Mouse (Mus musculus) myocyte (in vitro differentiated cells): ENCODE data around the gene Erg. TPM values are rescaled to one million over a fixed set of nuclear protein-coding genes. Genes with fewer than 3 reads are reported as not detected.

Experiments
- H3K27me3 ChIP-seq: one replicate; pipeline ENCODE4 v1.6.1; 2011; ENCODE audit not compliant: control insufficient read depth, insufficient read depth, insufficient read length
- H3K36me3 ChIP-seq: one replicate; pipeline ENCODE4 v1.6.1; 2011; ENCODE audit not compliant: control insufficient read depth, insufficient read depth
- H3K4me2 ChIP-seq: one replicate; pipeline ENCODE4 v1.6.1; 2011; ENCODE audit warnings: low read depth, control low read depth
- H3K4me3 ChIP-seq: one replicate; pipeline ENCODE4 v1.5.1; 2011; ENCODE audit warnings: mild to moderate bottlenecking, control low read depth, moderate library complexity
- H3K79me2 ChIP-seq: one replicate; pipeline ENCODE4 v1.6.1; 2011; ENCODE audit not compliant: control insufficient read depth, insufficient read depth
- H3ac ChIP-seq: one replicate; pipeline ENCODE4 v1.6.1; 2011; ENCODE audit not compliant: control insufficient read depth, insufficient read length
- CEBPB ChIP-seq: IDR thresholded peaks from 2 replicates; pipeline ENCODE4 v1.6.1; 2011; ENCODE audit warnings: mild to moderate bottlenecking, moderate library complexity; ENCODE audit not compliant: poor library complexity, insufficient read depth, severe bottlenecking
- E2F4 ChIP-seq: IDR thresholded peaks from one replicate; pipeline ENCODE4 v1.6.1; 2011; ENCODE audit warnings: mild to moderate bottlenecking, control low read depth, moderate library complexity; ENCODE audit not compliant: insufficient read depth
- MAX ChIP-seq: IDR thresholded peaks from one replicate; pipeline ENCODE4 v1.6.1; 2011; ENCODE audit warnings: low read depth, mild to moderate bottlenecking, control low read depth
- MYOD1 ChIP-seq, 3 experiments: IDR thresholded peaks; one replicate each; pipeline ENCODE4 v1.6.1; 2011; ENCODE audit warnings: control low read depth in 2 of 3, low read depth in 2 of 3, mild to moderate bottlenecking in 2 of 3, moderate library complexity in 1 of 3; ENCODE audit not compliant: insufficient read length in 2 of 3, control insufficient read depth in 1 of 3
- MYOG ChIP-seq, 3 experiments: IDR thresholded peaks; one replicate each; pipeline ENCODE4 v1.6.1; 2011; ENCODE audit warnings: control low read depth in 2 of 3, low read depth in 2 of 3, mild to moderate bottlenecking in 2 of 3; ENCODE audit not compliant: insufficient read length in 2 of 3, control insufficient read depth in 1 of 3, insufficient read depth in 1 of 3
- POLR2A ChIP-seq: IDR thresholded peaks from one replicate; pipeline ENCODE4 v1.6.1; 2011; ENCODE audit warnings: low read depth, mild to moderate bottlenecking, control low read depth, moderate library complexity; ENCODE audit not compliant: insufficient read length
- POLR2AphosphoS2 ChIP-seq: IDR thresholded peaks from one replicate; pipeline ENCODE4 v1.6.1; 2011; ENCODE audit warnings: low read depth, control low read depth; ENCODE audit not compliant: insufficient read length
- REST ChIP-seq: IDR thresholded peaks from one replicate; pipeline ENCODE4 v1.6.1; 2011; ENCODE audit warnings: mild to moderate bottlenecking, control low read depth, moderate library complexity; ENCODE audit not compliant: insufficient read depth, insufficient read length
- SRF ChIP-seq: IDR thresholded peaks from one replicate; pipeline ENCODE4 v1.6.1; 2011; ENCODE audit warnings: low read depth; ENCODE audit not compliant: control insufficient read depth, insufficient read length
- TCF12 ChIP-seq: IDR thresholded peaks from one replicate; pipeline ENCODE4 v1.6.1; 2011; ENCODE audit warnings: mild to moderate bottlenecking, control low read depth; ENCODE audit not compliant: poor library complexity, insufficient read depth, severe bottlenecking
- TCF3 ChIP-seq: IDR thresholded peaks from one replicate; pipeline ENCODE4 v1.6.1; 2011; ENCODE audit warnings: low read depth, control low read depth; ENCODE audit not compliant: insufficient read length
- USF1 ChIP-seq: IDR thresholded peaks from one replicate; pipeline ENCODE4 v1.6.1; 2011; ENCODE audit warnings: low read depth, mild to moderate bottlenecking, control low read depth, moderate library complexity
- polyA plus RNA-seq: library from polyadenylated mRNA; unstranded; fragments of >200 nt; fragmentation: generic; extraction: Trizol; gene quantifications from one replicate; pipeline ENCODE4 v1.2.1, GENCODE M21; 2012; ENCODE audit warnings: missing spikeins

Gene Erg
- polyA plus RNA-seq, 1 experiment: 0.04 TPM

DNA sequence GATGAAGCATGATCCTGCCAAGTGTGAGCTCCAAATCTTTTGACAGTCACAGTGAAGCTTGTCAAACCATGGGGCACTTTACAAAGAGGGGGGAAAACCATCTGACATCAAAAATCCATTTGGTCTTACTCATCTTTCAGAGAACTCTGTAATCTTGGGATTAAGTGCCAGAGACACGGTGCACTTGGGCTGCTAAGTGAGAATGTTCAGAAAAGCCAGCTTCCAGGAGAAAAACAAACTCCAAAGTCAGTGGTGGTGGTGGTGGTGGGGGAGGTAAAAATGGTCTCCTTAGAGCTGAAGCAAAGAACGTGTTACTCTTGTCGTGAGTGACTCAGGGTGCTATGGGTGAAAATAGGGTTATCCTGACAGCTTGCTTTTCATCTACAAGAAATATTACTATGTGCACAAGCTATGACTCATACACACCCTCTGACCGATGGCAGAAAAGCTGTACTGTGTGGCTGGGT lies 33.5 kb upstream of the Erg start:
- no peak overlapping the region for H3K4me2 ChIP-seq
- no peaks in the 10 kb centered on the region for H3K27me3 ChIP-seq
- H3K79me2 ChIP-seq: no peaks in the 10 kb centered on the region
- H3K4me3 ChIP-seq: no peak overlapping the region
- H3K36me3 ChIP-seq: no peaks in the 10 kb centered on the region
- H3ac ChIP-seq: no peak overlapping the region
- TF ChIP-seq MAX (no peak), MYOD1 (IDR thresholded peaks at IDR 0.05; ENCODE audit: control insufficient read depth in 1 of 3, insufficient read length in 2 of 3, low read depth in 2 of 3) (no peak), TCF12 (no peak), MYOG (IDR thresholded peaks at IDR 0.05; ENCODE audit: control insufficient read depth in 1 of 3, insufficient read depth in 1 of 3, insufficient read length in 2 of 3, low read depth in 2 of 3) (no peak)

DNA sequence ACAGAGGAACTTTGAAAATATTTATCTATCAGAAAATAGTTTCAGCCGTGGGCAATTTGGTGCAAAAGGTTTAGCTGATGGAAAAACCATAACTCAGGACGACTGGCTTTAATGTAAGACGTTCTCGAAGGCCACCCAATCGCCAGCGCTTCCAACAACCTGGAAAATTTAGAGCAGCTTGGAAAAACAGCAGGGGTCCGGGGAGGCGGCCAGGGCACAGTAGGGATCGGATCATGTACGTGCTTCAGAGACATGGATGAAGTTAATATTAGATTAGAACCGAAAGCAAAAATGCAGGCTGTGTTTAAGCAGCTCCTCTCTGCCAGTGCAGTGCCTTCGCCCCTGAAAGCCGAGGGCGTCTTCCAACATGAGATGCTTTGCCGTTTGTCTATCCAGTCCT lies 31.8 kb upstream of the Erg start:
- H3K27me3 ChIP-seq: no peaks in the 10 kb centered on the region
- no peak overlapping the region for H3ac ChIP-seq
- no peaks in the 10 kb centered on the region for H3K36me3 ChIP-seq
- TF ChIP-seq REST (no peak), USF1 (no peak), CEBPB (no peak), POLR2A (no peak), POLR2AphosphoS2 (no peak), E2F4 (no peak), TCF12 (no peak), SRF (no peak), MYOD1 (IDR thresholded peaks at IDR 0.05; ENCODE audit: control insufficient read depth in 1 of 3, insufficient read length in 2 of 3, low read depth in 2 of 3) (no peak), MYOG (IDR thresholded peaks at IDR 0.05; ENCODE audit: control insufficient read depth in 1 of 3, insufficient read depth in 1 of 3, insufficient read length in 2 of 3, low read depth in 2 of 3) (no peak), MAX (no peak), TCF3 (no peak)
- H3K4me3 ChIP-seq: no peak overlapping the region
- no peak overlapping the region for H3K4me2 ChIP-seq
- no peaks in the 10 kb centered on the region for H3K79me2 ChIP-seq

DNA sequence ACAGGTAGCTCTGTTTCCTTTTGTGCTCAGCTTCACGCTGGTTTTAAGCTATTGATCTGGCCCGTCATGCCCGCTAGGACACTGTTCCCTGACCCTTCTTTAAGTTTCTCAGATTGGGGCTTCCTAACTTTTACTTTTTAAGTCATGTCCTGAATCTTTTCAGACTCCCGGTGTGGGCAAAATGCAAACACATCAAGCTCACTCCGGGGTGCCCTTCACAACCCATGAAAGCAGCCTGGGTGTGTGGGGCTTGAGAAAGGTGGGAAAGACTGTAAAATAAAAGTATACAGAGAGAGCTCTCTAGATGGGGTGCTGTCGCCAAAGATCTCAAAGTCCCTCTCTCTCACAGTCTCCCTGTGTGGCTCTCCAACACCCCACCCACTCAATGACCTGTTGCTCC lies 31.3 kb upstream of the Erg start:
- TF ChIP-seq MAX (no peak), TCF3 (no peak), SRF (no peak), USF1 (no peak), CEBPB (no peak), MYOD1 (IDR thresholded peaks at IDR 0.05; ENCODE audit: control insufficient read depth in 1 of 3, insufficient read length in 2 of 3, low read depth in 2 of 3) (no peak), REST (no peak), TCF12 (no peak), POLR2A (no peak), MYOG (IDR thresholded peaks at IDR 0.05; ENCODE audit: control insufficient read depth in 1 of 3, insufficient read depth in 1 of 3, insufficient read length in 2 of 3, low read depth in 2 of 3) (no peak), POLR2AphosphoS2 (no peak), E2F4 (no peak)
- H3ac ChIP-seq: no peak overlapping the region
- H3K27me3 ChIP-seq: no peaks in the 10 kb centered on the region
- H3K79me2 ChIP-seq: no peaks in the 10 kb centered on the region
- H3K36me3 ChIP-seq: no peaks in the 10 kb centered on the region
- no peak overlapping the region for H3K4me2 ChIP-seq
- no peak overlapping the region for H3K4me3 ChIP-seq

DNA sequence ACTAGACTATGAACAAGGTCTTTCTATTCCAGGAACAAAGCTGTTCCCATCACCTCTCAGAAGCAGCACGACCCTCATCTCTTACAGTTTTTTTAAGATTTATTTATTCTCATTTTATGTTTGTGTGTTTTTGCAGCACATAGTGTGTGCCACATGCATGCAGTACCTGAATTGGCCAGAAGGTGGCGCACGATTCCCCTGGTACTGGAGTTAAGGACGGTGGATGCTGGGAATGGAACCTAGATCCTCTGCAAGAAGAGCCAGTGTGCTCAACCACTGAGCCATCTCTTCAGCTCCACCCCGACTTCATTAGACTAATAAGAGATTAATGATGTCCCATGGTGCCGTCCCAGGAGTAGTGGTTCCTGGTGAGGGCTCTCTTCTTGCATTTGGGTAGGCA lies 29.2 kb upstream of the Erg start:
- Histone ChIP-seq H3K4me2 (no peak overlapping the region), H3ac (no peak overlapping the region), H3K36me3 (no peaks in the 10 kb centered on the region), H3K79me2 (no peaks in the 10 kb centered on the region), H3K27me3 (no peaks in the 10 kb centered on the region), H3K4me3 (no peak overlapping the region)
- TF ChIP-seq REST (no peak), CEBPB (no peak), USF1 (no peak), TCF3 (no peak), E2F4 (no peak), MYOG (IDR thresholded peaks at IDR 0.05; ENCODE audit: control insufficient read depth in 1 of 3, insufficient read depth in 1 of 3, insufficient read length in 2 of 3, low read depth in 2 of 3) (no peak), SRF (no peak), POLR2A (no peak), POLR2AphosphoS2 (no peak), MAX (no peak), TCF12 (no peak), MYOD1 (IDR thresholded peaks at IDR 0.05; ENCODE audit: control insufficient read depth in 1 of 3, insufficient read length in 2 of 3, low read depth in 2 of 3) (no peak)

DNA sequence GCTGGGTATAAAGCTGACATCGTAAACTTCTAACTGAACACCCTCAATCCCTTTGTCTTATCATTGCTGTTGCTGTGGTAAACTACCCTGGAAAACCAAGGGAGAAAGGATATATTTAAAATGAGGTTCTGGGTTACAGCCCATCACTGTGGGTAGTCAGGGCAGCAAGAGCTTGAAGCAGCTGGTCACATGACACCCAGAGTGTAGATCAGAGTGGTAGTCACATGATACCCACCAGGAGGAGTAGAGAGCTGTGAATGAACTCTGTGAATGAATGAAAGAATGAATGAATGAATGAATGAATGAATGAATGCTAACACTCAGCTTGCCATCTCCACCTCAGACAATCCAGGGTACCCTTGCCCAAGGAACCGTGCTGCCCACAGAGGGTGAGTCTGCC lies 28.1 kb upstream of the Erg start:
- Histone ChIP-seq H3ac (no peak overlapping the region), H3K4me3 (no peak overlapping the region), H3K36me3 (no peaks in the 10 kb centered on the region), H3K27me3 (no peaks in the 10 kb centered on the region), H3K79me2 (no peaks in the 10 kb centered on the region), H3K4me2 (no peak overlapping the region)
- TF ChIP-seq USF1 (peak; percentile 56), REST (no peak)
